10 mouse cellular contexts compared by ENCODE assay signal in the genomic region with DNA sequence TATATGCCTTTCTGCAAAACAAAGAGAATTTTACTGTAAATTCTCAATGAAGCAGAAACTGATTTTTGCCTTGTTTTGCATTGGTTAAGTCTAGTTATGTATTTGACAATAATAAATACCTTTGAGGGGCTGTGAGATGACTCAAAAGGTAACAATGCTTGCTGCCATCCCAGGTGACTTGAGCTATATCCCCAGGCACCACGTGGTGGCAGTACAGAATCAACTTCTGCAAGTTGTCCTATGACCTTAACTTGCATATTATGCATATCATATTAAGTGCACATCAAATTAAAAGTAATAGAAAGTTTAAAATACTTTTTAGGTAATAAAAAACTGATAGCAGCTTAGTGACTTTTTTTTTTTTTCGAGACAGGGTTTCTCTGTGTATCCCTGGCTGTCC. TPM values are rescaled to one million over a fixed set of nuclear protein-coding genes. Genes with fewer than 3 reads are reported as not detected.
DNase-seq lines count a peak whose midpoint lies in the region; TF ChIP-seq lines count a peak whose summit lies in the region.
"Had no signal": no experiment of that assay in that cellular context is flagged by ENCODE, and none has a peak within 500 bp of the region (broad histone marks: within the 10 kb centered on the region; RNA-seq: fewer than 3 reads in every experiment).

No protein-coding gene starts in this region.

- DNase-seq in heart, postnatal 14 days = peak; percentile 11 to 27
- no peak for DNase-seq in heart, embryonic 10.5 days (ENCODE audit: low spot score)
- peak; percentile 13 for DNase-seq in thymus, adult 2 months
- DNase-seq in thymus, adult 18-20 months = no peak
- no peak for DNase-seq in right cerebral cortex, adult 18-20 months
- DNase-seq in spleen, adult 12 weeks (ENCODE audit: low spot score) = no peak

- no peaks in the 10 kb centered on the region for H3K4me1 ChIP-seq in heart, embryonic 10.5 days
- no peaks in the 10 kb centered on the region for H3K4me1 ChIP-seq in thymus, adult 2 months (replicated peaks; ENCODE audit: control insufficient read depth, insufficient read depth, low read length)
- no peaks in the 10 kb centered on the region for H3K4me1 ChIP-seq in cortical plate, adult 2 months (ENCODE audit: control insufficient read depth, insufficient read depth, low read length)
- H3K4me1 ChIP-seq in small intestine, adult 2 months (ENCODE audit: control insufficient read depth, insufficient read depth, insufficient read length, low read length) = no peaks in the 10 kb centered on the region

- intact Hi-C loops in heart, postnatal 14 days (cut with DNase I) = loop anchor here (2.0 to 10.0 kb wide), 4 partner anchors 54 to 482 kb away; no protein-coding TSS in a partner anchor

- H3K27ac ChIP-seq in heart, embryonic 10.5 days = no peak overlapping the region
- no peak overlapping the region for H3K27ac ChIP-seq in thymus, adult 2 months (ENCODE audit: control insufficient read depth, insufficient read depth, low read length)
- no peak overlapping the region for H3K27ac ChIP-seq in cortical plate, adult 2 months (ENCODE audit: insufficient read depth, low read length)
- H3K27ac ChIP-seq in small intestine, adult 2 months (ENCODE audit: insufficient read depth, low read depth, low read length) = no peak overlapping the region

- TF ChIP-seq CTCF in thymus, adult 2 months (IDR thresholded peaks at IDR 0.05; ENCODE audit: borderline replicate concordance, control insufficient read depth, extremely low read depth, insufficient read depth, low read length, poor library complexity) = no peak
- TF ChIP-seq CTCF in cortical plate, adult 2 months (IDR thresholded peaks at IDR 0.05; ENCODE audit: extremely low read depth, insufficient read depth, low read length) = peak; percentile 51
- peak; percentile 36; the same call in 1 of the 2 replicates for TF ChIP-seq CTCF in small intestine, adult 2 months (IDR thresholded peaks at IDR 0.05; ENCODE audit: extremely low read depth, insufficient read length, insufficient replicate concordance, low read depth, low read length)

- TF ChIP-seq POLR2A in thymus, adult 2 months (IDR thresholded peaks at IDR 0.05; ENCODE audit: control insufficient read depth, extremely low read depth, insufficient read depth, low read length, poor library complexity) = no peak
- no peak for TF ChIP-seq POLR2A in cortical plate, adult 2 months (IDR thresholded peaks at IDR 0.05; ENCODE audit: extremely low read depth, insufficient read depth, low read length)
- no peak for TF ChIP-seq POLR2A in small intestine, adult 2 months (IDR thresholded peaks at IDR 0.05; ENCODE audit: low read depth, low read length)

- WGBS in heart, embryonic 10.5 days = 41% methylated on average over 2 of the region's 2 CpGs
- WGBS in thymus, adult 2 months = 41% methylated on average over 2 of the region's 2 CpGs
- WGBS in small intestine, adult 2 months = 23% methylated on average over 2 of the region's 2 CpGs

- no peak overlapping the region for H3K4me3 ChIP-seq in heart, embryonic 10.5 days
- no peak overlapping the region for H3K4me3 ChIP-seq in thymus, adult 2 months (ENCODE audit: control insufficient read depth, insufficient read depth, low read length)
- H3K4me3 ChIP-seq in cortical plate, adult 2 months (ENCODE audit: insufficient read depth, low read length) = no peak overlapping the region
- H3K4me3 ChIP-seq in small intestine, adult 2 months (ENCODE audit: low read depth, low read length) = no peak overlapping the region

- no peaks in the 10 kb centered on the region for H3K9me3 ChIP-seq in heart, embryonic 10.5 days

- no peaks in the 10 kb centered on the region for H3K27me3 ChIP-seq in heart, embryonic 10.5 days (ENCODE audit: insufficient read depth, poor library complexity, severe bottlenecking)
- no peaks in the 10 kb centered on the region for H3K27me3 ChIP-seq in thymus, adult 2 months (ENCODE audit: control insufficient read depth, insufficient read depth, low read length)
- H3K27me3 ChIP-seq in small intestine, adult 2 months (ENCODE audit: control insufficient read depth, insufficient read depth, low read length) = no peaks in the 10 kb centered on the region

- H3K36me3 ChIP-seq in heart, embryonic 10.5 days = no peaks in the 10 kb centered on the region
- H3K36me3 ChIP-seq in thymus, adult 2 months (ENCODE audit: control insufficient read depth, insufficient read depth, low read length) = no peaks in the 10 kb centered on the region
- no peaks in the 10 kb centered on the region for H3K36me3 ChIP-seq in small intestine, adult 2 months (ENCODE audit: control insufficient read depth, insufficient read depth, low read length)

RNA-seq across cellular contexts. Expression of a gene that starts 17.4 kb away (rescaled TPM):
- total RNA-seq in heart, postnatal 14 days (2021) = not detected
- 0.11 TPM in 1 of 2 replicates, not detected in the other for polyA plus RNA-seq in heart, embryonic 10.5 days (2016; fragmentation: Nextera tagmentation; extraction: Ambion mirVana)
- polyA plus RNA-seq in thymus, adult 2 months (2012; rRNA removed) = 0.44 and 0.64 TPM in 2 replicates
- 1.8 and 2.0 TPM in 2 replicates for polyA plus RNA-seq in cortical plate, adult 2 months (2012; rRNA removed)
- not detected in 2 replicates for polyA plus RNA-seq in small intestine, adult 2 months (2012; rRNA removed)
- polyA plus RNA-seq: large intestine, adult 2 months; spleen, adult 2 months had no signal

RNA-seq across cellular contexts. Expression of a gene that starts 57.9 kb away (rescaled TPM):
- total RNA-seq in heart, postnatal 14 days (2021) = 1 to 10 TPM; 1.2 to 1.5 TPM
- polyA plus RNA-seq in heart, embryonic 10.5 days (2016; fragmentation: Nextera tagmentation; extraction: Ambion mirVana) = 2.5 and 7.0 TPM in 2 replicates
- polyA plus RNA-seq in thymus, adult 2 months (2012; rRNA removed) = 3.7 and 6.0 TPM in 2 replicates
- polyA plus RNA-seq in cortical plate, adult 2 months (2012; rRNA removed) = 0.38 and 0.40 TPM in 2 replicates
- 5.9 and 16.2 TPM in 2 replicates for polyA plus RNA-seq in small intestine, adult 2 months (2012; rRNA removed)

Comparison
In these comparisons a context has a peak if more than half of its experiments do, and no peak if none do; other contexts are left out.
1. DNase-seq: peak in heart, postnatal 14 days (2 of 2) and thymus, adult 2 months (single experiment); none in heart, embryonic 10.5 days (single experiment), thymus, adult 18-20 months (0 of 2), right cerebral cortex, adult 18-20 months (single experiment) and spleen, adult 12 weeks (single experiment).